Mouse (Mus musculus): ENCODE results near the gene Ctnna3.
A peak's percentile ranks its signal among the peaks of the same experiment; 100 is the strongest.
"Not testable (repeated sequence)": the region's sequence is repeated elsewhere in the genome, so short reads cannot be mapped to it uniquely, and the experiment has no call there.

Ctnna3 gene

DNA sequence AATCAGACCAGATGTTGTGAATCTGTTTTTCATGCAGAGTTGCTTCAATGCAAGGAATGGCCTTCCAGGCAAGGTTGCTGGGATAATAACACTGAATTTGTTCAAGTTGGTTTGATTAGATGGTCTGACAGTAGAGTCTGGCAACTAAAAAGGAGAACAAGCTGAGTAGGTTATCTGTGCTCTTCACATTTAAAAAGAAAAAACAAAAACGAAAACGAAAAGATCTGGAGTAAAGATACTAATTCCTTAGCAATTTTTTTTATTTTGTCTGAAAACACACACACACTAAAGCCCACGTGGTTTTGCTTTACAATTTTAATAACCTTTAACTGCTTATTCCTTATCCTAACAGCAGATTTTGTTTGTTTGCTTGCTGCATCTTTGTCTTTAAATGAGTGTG, 1141.4 kb downstream of the Ctnna3 start:
- no peak for DNase-seq (ENCODE audit: low read depth, low spot score)

DNA sequence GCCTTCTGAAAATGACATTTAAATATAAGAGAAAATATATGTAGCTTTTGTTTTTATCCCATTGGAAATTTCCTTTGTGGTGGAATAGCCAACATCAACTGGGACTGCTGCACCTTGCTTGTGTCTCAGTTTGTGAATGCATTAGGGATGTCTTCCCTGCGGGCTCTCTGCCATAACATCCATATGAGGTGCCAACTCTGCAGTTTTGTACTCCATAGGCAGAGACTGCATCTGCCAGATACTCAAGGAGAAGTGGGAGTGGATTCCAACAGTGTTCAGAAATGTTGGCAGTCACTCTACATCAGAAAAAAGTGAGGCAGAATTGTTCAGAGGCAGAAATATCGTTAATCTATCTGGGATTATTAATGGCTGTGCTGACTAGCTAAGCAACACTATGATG, 1158.2 kb downstream of the Ctnna3 start:
- DNase-seq (ENCODE audit: low read depth, low spot score): peak; percentile 6

DNA sequence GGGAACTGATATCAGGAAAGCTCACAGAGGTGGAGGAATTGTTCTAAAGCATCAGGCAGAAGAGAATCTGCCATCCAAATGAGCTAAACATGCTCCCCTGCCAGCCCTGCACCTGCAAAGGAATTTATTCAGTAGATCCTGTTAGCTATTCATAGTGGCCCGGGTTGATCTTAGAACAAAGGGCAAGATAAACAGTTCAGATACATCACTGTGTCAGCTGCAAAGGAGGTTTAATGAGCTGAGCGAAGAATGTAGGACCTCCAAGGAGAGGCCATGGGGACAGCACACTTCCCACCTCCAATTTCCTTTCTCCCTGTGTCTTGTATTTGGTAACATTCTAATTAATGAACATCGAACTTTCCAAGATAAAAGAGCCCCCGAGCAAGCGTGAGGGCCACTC, 1206.9 kb downstream of the Ctnna3 start:
- no peak for DNase-seq (ENCODE audit: low read depth, low spot score)

DNA sequence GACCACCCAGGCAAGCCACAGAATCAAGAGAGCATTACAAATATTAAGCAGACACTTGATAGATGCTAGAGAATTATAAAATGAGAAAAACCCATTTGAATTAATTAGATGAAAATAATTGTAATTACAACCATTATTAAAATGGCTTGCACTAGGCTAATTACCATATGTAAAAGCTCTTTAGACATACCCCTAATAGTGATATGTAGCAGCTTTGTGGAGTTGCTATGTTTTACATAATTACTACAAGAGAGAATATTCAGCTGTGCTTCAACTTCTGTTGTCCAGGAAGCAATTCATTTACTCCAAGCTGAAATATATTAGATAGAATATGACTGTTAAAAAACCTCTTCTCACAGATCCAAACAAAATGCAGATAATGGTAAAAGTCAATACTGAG, 1209.2 kb downstream of the Ctnna3 start:
- no peak for DNase-seq (ENCODE audit: low read depth, low spot score)

DNA sequence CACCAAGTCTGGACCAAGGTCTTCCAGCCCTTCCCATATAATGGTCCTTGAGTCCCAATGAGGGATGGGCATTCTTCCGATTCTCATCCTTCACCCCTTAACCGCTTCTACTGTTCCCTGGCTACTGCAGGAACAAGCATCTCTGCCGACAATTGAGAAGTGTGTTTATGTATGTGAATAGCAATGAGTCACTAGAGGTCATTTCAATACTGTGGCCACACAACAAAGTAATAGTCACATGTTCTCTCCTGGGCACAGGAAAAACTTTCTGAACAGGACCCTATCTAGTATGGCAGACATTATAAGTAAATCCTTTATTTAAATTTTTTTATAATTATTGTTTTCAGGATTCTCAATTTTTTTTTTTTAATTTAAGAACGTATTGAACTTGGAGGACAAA, 1211.2 kb downstream of the Ctnna3 start:
- DNase-seq (ENCODE audit: low read depth, low spot score): no peak

DNA sequence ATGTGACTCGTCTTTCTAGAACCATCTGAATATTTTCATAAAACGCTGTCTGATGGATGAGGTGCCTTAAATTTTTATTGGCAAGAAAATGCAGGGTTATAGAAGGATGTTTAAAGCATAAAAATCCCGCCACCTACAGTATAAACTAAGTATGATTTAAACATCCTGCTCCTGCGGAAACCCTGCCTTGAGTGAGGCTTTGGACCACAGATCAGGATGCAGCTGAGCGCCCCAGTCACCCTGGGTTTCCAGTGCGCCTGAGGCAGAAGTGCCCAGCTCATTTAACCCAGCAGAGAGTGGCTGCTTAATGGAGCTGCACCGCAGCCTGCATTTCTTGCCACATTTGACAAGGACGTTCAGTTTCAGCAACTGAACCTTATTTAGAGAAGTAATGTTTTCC, 1211.7 kb downstream of the Ctnna3 start:
- DNase-seq (ENCODE audit: low read depth, low spot score): no peak

DNA sequence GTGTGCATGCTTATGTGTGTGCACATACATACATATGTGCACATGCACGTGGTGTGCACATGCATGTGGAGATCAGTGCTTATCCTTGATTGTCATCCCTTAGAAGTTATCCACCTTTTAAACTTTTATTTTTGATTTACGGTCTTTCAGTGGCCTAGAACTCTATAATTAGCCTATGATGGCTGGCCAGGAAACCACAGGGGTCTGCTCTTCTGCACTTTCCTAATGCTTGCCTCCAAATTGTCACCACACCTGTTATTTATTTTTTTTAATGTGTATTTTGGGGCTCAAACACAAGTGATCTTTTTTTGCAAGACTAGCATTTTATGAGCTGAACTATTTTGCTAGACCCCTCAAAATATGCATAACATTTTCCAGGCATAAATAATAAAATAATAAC, 1214.1 kb downstream of the Ctnna3 start:
- no peak for DNase-seq (ENCODE audit: low read depth, low spot score)

DNA sequence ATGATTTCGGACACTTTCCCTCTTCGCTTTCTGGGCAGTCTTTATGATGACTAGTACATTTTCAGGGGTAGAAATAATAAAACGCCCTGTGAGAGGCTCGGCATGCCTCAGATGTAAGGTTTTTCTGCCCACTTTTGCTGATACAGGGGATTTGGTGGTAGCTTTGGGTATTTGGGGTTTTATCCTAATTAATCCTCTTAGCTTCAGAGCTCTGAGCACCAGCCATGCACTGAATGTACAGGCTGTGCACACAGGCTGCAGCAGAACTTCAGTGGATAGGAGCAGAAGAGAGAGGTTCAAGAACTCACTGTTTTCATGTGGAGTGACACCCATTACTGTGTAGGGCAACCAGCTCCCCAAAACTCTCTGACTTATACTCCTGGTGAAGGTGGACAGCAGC, 1231.3 kb downstream of the Ctnna3 start:
- DNase-seq (ENCODE audit: low read depth, low spot score): no peak

DNA sequence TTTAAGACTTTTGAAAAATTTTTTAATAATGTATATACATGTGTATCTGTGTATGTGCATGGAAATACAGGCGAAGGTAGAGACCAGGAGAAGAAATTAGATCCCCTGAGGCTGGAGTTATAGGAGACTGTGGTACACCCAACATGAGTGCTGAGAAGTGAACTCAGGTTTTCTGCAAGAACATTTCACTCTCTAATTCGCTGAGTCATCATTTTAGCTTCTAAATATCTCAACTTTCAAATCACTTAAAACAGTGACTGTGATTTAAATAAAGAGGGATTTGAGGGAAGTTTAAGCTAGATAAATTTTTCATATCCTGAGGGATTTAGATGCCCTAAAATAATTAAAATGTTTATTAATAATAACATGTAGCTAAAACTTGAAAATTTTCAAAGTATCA, 1241.6 kb downstream of the Ctnna3 start:
- DNase-seq (ENCODE audit: low read depth, low spot score): no peak

DNA sequence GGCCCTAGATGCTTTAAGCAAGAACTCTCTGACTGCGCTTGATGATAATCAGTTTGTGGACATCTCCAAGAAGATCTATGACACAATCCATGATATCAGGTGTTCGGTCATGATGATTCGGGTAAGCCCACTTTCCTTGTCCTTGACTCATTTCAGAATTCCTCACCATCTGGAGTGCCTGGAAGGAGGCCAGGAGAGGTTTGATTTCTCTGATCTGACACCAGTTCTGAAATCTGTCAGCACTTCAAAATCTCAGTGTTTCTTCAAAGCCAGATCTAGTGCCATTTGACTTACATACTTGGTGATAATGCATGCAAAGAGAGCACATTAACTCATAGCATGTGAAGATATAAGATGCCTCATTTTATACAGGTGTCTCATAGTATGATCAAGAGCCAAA, 1245.9 kb downstream of the Ctnna3 start:
- peak; percentile 12 for DNase-seq (ENCODE audit: low read depth, low spot score)

DNA sequence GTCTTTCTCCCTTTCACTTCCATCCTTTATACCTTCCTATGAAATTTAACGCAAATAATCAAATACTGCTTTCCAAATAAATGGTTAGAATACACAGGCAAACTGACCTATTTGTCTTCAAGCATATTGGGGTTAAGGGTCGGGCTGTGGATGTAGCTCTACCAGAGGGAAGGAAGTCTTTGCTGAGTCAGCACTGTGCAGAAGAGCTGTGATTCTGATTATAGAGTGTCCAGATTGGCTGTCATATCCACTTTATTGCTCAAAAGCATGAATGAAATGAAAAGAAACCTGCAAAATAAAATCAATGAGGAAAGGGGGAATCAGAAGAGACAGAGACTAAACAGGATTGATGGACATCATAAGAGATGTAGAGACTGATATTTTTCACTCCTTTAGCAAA, 1280.1 kb downstream of the Ctnna3 start:
- DNase-seq (ENCODE audit: low read depth, low spot score): no peak

DNA sequence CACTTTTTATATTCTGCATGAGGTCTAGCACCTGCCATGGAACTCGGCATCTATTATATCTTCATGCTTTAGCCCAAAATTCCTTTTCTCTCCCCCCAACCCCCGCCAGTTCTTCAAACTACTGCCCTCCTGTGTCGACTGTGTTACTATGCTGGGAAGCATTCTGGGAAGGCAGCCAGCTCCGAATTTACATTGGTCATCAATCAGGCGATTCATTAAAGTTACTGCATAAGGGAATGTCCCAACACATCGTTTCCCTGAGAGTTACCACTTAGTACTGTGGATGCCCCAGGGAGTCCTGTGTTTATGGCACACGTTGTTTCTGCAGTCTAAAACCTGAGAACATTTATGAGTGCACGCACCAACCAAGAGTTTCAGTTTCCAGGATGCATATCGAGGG, 1288.1 kb downstream of the Ctnna3 start:
- DNase-seq (ENCODE audit: low read depth, low spot score): no peak

DNA sequence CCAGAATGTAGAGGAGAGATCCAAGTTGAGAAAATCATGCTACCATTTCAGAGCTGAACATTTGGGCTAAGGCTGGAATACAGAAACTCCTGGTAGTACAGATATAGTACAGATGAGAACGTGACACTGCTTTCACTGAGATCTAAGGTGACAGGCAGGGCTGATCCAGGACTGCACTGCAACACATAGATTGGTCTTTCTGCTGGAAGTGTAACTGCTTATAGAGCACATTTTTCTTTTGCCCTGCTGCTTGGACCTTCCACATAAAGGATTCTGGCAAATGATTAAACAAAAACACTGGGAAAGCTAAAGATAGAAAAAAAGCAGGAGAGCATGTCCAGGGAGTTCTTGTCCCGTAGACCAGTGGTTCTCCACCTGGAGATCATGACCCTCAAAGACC, 1305.8 kb downstream of the Ctnna3 start:
- no peak for DNase-seq (ENCODE audit: low read depth, low spot score)

DNA sequence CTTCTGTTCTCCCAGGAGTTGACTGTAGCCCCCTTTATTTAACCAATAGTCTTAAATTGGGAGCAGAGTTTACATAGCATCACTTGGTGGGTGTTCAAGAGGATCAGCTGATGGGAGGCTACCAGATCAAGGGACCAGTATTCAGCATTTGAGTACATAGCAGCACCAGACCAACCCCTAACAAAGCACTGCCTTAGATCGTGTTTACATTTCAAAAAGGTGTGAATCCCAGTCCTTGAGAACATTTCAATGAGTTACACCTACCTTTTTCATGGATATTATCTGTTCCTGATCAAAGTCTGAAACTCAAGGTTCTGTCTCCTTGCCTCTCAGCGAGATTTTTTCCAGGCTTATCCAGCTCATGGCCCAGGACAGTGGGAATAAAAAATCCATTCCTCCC, 1306.7 kb downstream of the Ctnna3 start:
- no peak for DNase-seq (ENCODE audit: low read depth, low spot score)

DNA sequence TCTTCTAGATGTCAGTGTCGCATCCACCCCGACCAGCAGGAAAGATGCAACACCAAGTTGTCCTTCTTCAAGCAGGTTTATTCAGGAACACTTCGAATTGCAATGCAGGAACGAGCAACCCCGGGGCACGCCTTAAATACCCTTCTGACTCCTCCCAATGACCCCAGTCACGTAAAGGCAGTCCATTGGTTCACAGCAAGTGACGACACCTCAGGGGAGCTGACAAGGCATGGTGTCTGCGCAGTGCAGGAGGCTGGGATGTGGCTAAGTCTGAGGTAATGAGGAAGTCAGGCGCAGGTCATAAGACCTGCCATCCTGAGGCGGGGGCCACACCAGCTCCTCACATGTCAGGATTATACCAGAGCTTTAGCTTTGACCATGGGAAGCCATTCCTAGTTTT, 1311.8 kb downstream of the Ctnna3 start:
- DNase-seq (ENCODE audit: low read depth, low spot score): not testable (repeated sequence)

DNA sequence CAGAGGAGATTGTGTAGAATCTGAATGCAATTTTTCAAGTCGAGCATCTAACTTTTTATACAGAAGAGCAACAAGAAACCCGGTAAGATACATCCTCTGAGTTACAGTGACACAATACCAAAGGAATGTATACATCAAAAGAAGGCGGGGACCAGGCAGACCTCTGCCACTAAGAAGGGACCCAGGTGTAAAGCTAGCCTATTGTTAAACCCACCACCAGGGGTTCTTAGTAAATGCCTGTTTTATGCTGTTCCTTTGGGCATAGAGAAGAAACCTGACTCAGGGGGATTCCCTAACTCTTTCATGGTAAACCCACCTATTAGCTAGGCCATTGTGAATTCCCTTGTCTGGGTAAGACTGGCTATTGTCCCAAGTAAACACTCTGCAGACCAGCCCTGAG, 1314.2 kb downstream of the Ctnna3 start:
- not testable (repeated sequence) for DNase-seq (ENCODE audit: low read depth, low spot score)

DNA sequence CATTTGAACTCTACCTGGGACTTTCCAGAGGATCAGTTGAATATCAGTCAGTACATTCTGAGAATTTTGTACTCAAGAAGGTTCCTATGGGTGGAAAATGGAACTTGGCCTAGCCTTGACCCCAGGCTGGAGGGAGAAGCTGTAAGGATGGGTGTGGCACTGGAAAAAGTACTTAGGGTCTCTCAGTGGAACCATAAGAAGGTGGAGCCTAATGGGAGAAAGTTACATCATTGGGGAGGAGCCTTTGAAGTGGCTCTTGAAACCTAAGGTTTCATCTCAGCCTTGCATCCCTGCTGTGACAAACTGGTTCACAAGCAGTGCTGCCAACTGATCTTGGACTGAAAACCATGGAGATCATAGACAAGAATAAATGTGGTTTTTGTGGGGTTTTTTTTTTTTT, 1318.8 kb downstream of the Ctnna3 start:
- DNase-seq (ENCODE audit: low read depth, low spot score): no peak

DNA sequence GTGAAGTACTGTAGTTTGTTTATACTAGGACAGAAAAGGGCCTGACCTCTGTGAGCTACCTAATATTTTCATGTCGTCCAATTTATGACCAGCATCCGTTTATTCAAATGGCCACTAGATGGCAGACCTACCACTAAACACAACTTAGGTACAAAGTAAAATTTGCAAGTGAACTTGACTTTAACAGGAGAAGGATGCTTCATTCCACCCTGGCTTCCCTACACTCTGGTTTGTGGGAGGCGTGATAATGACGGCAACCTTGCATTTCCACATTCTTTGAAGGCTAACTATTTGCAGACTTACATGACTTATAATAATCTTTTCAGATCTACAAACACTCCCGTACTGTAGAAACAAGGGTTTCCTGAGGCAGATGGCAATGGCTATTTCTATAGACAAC, 1320.9 kb downstream of the Ctnna3 start:
- DNase-seq (ENCODE audit: low read depth, low spot score): peak; percentile 14

DNA sequence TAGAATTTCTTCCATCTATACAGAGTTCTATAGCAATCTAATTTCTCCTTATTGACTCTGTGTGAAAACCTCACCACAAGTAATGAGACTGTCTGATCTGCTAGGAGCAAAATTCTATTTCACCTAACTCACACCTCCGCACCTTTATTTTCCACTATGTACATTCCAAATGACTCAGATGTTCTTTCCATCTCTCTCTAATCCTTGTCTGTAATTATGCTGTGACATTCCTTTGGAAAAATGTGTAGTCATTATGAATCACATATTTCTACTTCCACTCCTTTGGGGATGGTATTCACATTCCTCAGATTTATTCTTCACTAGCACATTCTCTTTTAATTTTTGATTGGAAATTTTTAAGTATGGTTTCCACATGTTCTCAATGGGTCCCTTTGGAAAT, 1406.4 kb downstream of the Ctnna3 start:
- DNase-seq (ENCODE audit: low read depth, low spot score): no peak

DNA sequence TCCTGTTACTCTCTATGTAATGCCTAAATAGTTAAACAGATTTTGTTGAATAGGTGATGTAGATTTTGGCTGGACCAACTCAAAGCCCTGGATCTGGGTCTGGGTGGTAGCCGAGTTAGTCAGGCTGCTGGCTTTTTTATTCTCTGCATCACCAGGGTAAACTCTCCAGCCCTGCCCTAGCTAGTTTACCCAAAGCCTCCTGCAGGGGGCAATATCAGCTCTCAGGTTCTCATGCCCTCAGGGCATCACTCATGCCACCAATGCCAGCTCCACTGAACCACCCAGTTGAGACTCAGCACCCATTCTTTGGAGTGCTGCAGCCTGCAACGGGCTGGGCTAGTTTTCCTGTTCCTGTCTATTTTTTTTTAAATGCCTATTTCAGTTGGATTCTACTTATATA, 1431.5 kb downstream of the Ctnna3 start:
- no peak for DNase-seq (ENCODE audit: low read depth, low spot score)

DNA sequence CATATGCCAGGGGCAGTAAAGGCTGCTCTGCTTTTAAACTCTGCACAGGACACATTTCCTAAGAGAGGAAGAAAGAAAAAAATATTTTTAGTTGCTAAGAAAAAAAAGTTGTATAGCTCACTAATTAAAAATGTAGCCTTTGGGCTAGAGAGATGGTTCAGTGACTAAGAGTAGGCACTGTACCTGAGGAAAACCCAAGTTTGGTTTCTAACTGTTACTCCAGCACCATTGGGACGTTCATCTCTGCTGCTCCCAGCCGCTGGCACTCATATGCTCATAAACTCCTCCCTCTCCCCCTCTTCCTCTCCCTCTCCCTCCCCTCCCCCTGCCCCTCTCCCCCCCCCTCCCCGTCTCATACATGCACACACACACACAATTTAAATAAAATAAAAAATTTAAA, 1441.0 kb downstream of the Ctnna3 start:
- DNase-seq (ENCODE audit: low read depth, low spot score): no peak

DNA sequence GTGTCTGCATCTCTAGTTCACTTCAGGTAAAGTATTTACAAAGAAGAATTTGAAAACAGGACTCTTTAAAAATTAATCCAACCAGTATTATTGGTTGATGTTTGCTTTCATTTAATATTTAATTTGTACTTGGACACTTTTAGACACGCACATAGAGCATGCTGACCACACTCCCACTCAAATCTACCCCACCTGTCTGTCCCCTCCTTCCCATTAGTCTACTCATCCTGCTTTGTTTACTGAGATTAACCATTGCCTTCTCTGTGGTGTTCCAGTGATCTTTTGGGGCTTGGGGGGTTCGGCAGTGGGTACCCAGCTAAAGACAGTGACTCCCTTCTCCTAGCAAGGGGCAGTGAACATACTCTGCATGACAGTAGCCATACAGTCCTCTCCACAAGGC, 1446.6 kb downstream of the Ctnna3 start:
- DNase-seq (ENCODE audit: low read depth, low spot score): no peak

DNA sequence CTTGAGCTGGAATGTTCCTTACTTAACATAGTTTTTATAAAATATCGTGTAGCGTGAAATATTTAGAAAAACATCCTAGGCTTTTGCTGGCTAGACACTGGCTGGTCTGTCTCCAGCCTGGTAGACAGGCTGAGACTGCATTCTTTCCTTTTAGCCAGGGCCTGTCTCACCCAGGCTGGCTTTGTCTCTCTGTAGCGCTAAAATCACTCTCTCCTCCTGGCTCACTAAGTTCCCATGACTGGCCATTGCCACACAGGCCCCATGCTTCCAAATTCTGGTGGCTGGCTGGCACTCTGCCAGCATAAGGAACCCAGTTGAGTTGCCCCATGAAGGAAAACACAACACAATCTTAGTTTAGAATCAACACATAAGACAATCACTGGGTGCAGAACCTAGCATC, 1450.0 kb downstream of the Ctnna3 start:
- no peak for DNase-seq (ENCODE audit: low read depth, low spot score)

DNA sequence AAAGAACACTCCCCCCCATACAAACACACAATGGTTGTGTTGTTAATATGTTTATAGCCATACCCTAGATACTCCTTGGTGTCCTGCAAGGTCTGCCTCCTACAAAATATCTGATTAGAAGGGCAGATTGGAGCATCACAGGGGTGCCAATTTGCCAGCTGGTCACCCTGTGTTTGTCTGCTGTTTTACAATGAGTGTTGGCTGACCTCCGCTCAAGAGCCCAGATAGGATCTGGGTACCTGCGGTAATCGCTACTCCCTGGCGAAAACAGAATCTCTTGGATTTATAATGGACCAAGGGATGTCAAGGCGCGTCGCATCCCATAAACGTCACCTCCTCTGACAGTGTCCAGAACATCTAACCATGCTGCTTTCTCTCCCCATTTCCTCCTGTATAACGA, 1457.0 kb downstream of the Ctnna3 start:
- DNase-seq (ENCODE audit: low read depth, low spot score): no peak

DNA sequence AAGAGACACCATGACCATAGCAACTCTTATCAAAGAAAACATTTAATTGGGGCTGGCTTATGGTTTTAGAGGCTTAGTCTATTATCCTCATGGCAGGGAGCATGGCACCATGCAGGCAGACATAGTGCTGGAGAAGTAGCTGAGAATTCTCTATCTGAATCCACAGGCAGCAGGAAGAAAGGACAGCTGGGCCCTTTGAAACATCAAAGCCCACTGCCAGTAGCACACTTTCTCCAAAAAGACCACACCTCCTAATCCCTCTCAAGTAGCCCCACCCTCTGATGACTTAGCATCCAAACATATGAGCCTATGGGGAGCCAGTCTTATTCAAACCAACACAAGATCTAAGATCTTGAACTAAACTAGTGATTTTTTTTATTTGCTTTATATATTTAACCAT, 1462.6 kb downstream of the Ctnna3 start:
- no peak for DNase-seq (ENCODE audit: low read depth, low spot score)
